Mouse (Mus musculus): ENCODE results near the gene Arap1.

- TF ChIP-seq CTCF (conservative IDR thresholded peaks at IDR 0.05; ENCODE audit: low read length) = no peak
- TF ChIP-seq NANOG (IDR thresholded peaks at IDR 0.05; ENCODE audit: borderline replicate concordance, low read length) = no peak
- TF ChIP-seq POU5F1 (IDR thresholded peaks at IDR 0.05; ENCODE audit: borderline replicate concordance, low read length) = no peak
These were observed 49.5 kb upstream of the Arap1 start for GRCm38 (mm10) chr7:101298375-101298774.
